Mouse (Mus musculus) brain, embryonic 18.5 days (tissue): ENCODE measurements around the gene Ryr2.
"Not testable (repeated sequence)": the region's sequence is repeated elsewhere in the genome, so short reads cannot be mapped to it uniquely, and the experiment has no call there.

ENCODE experiments used
- DNase-seq: peaks from one replicate; pipeline ENCODE4 v3.0.0-alpha.2; 2012; ENCODE audit warnings: low read depth, low spot score

Ryr2 gene

DNA sequence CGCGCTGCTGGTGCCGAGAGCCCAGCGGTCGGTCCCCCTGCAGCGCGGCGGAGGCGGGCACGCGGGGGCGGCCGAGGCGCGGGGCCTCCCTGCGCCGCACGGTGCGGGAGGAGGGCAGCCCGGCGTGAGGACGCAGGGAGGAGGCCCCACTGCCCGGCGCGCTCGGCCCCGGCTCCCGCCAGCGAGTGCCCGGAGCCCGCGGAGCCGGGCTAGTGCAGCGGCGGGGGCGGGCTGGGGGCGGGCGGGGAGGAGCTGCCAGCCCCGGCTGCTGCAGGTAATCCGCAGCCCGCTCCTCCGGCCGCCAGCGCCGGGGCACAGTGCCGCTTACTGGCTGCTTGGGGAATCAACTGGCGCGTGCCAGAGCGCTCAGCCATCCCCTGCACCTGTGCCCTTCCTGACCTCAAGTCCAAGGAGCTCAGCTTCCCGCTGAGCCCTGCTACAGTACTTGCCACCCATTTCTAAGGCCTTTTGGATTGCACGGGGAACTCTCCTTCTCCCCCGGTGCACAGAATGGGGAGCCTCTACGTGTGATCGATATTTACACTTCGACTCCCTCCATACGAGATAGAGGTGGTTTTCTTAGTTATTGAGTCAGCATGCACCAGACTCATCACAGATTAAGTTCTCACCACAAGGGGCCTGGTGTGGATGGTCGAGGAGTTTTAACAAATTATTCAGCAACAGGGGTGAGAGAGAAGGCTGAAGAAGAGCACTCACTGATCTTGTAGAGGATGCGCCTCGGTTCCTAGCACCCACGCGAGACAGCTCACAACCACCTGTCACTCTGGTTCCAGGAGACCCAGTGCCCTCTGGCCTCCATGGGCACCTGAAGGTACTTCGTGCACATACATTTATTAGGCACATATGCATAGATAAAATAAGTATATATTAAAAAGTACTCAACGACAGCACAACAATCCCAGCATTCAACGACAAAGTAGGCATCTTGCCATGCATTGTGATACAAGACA, at the start of gene Ryr2:
Gene Ryr2, minus strand, starts transcription at position 284 of the 971 bp plus-strand sequence.
- DNase-seq: no peak

DNA sequence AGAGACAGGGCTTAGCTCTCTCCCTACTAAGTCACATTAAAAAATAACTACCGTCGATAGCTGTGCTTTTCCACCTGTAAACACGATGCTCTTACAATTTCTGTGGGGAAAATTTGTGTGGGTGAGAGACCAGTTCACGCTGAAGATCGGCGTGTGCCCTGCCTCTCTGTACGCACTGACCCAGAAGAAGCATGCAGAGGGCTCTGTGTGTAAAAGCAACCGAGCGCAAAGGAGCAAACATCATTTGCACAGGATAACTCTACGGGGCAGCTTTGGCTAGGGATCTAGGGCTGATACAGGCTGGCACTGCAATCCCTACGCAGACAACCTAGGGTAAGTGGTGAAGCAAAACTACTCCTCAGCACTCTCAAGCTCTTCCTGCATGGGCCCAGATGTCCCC, 47.2 kb upstream of the Ryr2 start:
- no peak for DNase-seq

DNA sequence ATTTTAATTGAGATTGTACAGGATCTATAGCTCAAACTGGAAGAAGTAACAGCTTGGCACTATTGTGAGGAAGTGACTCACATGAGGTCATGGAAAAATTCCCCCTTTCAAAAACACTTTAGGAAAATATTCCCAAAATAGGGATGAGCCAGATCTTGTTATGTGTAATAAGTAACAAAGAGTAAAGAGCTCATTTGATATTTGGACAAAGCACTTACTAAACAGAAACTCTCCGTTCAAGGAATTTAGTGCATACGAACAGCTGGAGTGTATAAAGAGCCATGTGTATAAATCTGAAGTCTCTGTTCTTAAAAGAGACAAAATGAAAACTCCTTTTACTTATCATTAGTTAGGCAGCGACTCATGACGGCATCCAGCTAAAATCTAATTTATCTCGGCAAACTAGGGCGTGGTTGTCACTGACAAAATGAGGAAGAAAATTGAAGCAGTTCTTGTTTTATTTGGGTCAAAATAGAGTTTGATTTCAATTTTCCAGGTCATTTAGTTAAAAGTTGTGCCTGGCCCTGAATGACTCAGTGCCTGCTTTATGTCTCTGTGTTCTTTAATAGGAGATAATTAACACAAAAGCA, 40.3 kb upstream of the Ryr2 start:
- no peak for DNase-seq

DNA sequence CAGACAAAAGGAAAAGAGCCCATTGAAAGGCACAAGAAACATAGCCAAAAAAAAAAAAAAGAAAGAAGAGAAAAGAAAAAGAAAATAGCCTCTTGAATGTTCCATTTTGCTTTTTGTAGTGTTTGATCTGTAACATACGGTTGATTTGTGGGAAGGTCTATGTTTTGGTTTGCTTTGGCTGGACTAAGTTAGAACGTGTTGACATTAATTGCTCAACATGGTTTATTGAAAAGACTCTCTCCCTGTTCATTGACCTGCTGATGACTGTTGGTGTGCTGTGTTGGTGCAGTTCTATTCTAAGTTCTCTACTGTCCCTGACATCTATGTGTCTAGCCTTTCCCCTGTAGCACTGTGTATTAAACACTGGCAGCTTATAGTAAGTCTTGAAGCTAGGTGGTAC, 39.7 kb upstream of the Ryr2 start:
- DNase-seq: no peak

DNA sequence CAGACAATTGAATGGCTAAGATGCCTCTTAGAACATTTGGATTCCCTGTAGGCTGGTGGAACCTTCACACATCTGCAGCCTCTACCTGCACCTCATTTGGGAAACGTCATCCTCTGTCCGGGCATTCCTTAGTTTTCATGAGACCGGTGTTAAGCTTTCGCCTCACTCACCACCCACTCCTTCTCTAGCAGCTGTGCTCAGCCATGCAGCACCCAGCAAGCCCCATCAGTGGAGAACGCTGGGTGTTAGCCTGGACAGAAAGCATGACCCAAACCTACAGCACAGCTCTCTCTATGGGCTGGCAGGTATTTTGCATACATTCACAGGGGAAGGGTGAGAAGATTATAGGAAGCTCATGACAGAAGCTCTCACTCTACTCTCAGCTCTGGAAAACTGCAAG, 36.6 kb upstream of the Ryr2 start:
- no peak for DNase-seq

DNA sequence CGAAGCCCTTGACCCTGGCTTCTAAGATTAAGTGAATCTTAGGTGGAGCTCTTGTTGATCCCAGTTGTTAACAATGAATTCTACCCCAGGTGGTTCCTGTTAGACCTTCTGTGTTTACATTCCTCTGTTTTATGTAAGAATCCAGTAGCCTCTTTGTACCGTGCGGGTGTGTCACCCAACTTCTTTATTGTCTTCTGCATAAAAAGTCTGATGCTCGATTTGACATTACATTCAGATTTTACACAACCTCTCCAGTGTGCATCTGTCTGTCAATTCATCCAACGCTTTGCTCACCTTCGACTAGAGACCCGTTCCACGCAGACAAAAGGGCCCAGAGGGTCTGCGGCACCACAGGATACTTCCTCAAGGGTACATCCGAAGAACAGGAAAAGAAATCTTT, 29.7 kb upstream of the Ryr2 start:
- not testable (repeated sequence) for DNase-seq

DNA sequence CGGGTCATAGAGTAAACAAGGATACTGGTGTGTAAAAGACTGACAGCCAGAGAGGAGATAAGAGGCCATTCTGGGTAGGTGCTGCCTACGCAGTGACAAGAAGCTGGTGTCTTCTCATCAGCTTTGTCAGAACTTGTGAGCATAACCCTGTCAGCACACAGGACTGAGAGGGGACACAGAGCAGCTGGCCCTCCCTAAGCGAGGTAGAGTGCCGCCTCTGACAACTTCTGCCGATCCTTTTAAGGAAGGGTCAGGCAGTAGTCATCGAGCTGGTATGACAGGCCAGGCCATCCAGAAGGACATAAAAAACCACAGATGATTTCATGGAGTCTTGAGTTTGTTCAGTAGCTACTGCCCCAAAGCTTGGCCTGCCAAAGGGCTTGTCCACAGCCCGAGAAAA, 26.8 kb upstream of the Ryr2 start:
- no peak for DNase-seq

DNA sequence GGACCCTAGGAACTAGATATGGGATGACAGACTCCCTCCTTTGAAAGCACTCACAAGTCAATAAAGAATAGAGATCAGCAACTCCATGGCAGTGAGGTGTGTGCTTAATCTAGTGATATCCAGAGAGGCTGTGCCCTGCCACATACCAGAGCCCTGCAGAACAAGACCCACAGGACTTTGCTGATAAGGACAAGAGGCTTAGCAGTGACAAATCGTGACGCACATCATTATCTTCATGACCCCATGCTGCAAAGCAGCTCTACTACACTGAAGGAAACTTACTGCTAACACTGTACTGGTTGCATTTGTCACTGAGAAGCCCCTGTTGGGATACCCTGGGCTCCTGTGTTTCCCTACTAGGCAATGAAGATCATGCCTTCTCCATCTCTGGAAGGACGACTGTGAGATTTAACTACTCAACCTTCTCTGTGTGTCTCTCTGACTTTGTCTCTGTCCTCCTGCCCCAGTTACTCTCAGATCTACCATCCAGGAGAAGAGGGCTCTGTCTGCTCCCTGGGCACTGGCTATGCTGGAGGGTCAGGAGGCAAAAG, 25.5 kb upstream of the Ryr2 start:
- no peak for DNase-seq

DNA sequence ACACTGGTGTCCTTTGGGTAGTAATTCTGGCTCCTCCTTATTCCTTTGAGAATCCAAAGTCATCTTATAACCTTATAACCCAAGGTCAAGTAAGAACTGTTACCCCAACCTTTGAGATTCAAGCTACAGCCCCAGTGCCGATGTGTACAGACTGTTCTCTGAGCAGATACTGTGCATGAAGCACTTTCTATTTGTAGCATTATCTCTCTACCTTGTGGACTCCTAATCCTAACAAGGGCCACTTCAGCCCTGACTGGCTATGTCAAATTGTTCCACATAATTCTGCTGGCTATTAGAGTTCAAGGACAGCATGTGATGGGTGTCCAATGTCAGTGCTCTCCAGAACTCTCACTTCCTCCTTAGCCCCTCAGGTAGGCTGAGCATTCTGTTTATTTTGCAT, 22.4 kb upstream of the Ryr2 start:
- DNase-seq: no peak

DNA sequence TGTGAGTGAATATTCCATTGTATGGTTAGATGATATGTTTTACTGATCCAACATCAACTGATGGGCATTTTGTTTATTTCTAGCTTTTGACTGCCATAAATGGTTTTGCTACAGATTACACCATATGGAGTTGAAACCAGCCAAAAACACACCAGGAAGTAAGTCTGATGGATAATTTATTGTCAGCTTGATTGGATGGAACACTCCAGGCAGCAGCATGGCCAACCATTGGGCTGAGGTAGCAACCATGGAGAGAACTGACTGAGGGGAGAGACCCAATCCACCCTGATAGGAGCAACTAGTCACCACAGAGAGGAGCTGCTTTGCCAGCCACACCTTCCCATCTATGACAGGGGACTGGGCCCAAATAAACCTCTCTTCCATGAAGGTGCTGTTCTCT, 19.4 kb upstream of the Ryr2 start:
- no peak for DNase-seq

DNA sequence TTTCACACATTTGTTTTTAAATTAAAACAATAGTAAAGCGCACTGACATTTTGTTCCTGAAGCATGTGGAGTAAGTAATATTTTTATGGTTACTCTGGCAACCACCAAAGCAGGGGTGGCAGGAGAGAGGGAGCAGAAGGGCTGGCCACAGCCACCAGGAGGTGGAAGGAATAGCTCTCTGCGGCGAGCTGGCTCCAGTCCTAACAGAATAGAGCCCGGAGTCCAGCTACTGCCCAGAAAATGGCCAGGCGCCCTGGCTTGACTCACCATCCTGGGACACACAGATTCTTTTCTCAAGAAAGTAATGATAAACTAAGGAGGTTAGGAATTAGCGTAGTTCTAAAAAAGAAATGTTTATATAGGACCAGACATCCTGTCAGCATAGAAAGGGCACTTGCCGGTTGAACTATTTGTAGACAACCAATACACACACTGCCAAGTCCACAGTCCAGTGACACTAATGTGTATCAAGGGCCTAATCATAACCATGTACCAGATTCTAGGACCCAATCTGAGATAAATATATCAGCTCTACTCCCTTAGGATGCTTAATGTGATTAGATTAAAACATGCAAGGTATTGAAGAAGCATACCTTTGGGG, 18.3 kb upstream of the Ryr2 start:
- DNase-seq: no peak

DNA sequence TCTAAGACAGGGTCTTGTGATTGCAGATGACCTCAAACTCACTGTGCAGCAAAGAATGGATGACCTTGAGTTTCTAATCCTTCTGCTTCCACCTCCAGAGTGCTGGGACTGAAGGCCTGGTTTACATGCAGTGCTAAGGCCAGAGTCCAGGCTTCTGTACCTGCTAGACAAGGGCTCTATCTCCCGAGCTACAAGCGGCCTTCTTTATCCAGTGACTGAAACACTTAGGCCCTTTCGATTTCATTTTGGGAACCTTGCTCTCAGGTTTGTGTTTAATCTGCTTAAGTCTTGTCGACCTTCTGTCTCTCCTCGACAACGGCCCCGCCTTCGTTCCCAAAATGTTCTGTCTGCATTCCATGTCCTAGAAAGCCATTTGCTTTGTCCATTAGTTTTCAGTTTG, 8.8 kb upstream of the Ryr2 start:
- DNase-seq: no peak

DNA sequence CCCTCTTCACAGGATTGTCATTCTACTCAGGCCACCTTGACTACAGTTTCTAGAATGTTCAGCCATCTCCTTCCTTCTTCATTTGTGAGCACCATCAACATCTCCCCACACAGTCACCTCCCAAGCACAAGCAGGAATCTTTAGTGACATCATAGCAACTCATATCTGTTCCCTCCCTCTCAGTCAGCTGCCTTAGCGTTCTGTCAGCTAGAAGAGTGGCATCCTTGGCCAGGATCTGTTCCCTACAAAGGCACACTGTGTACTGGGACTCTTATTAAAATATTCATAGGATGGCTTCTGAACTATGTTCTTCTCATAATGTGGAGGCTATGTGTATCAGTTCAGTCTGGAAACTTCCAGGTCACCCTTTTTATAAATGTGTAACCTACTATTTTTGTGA, 8.1 kb upstream of the Ryr2 start:
- no peak for DNase-seq

DNA sequence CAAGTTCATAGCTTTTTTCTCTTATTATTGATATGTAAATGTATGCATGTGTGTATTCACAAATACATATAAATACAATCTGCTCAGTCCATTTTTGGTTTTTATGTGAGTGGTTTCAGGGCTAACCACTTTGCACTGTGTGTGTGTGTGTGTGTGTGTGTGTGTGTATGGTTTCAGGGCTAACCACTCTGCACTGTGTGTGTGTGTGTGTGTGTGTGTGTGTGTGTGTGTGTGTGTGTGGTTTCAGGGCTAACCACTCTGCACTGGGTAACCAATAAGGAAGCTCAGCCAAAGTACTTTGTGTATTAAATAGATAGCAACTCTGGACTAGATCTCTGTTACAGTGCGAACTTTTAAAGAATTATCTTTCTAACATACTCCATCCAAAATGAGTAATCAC, 2.2 kb upstream of the Ryr2 start:
- DNase-seq: no peak

DNA sequence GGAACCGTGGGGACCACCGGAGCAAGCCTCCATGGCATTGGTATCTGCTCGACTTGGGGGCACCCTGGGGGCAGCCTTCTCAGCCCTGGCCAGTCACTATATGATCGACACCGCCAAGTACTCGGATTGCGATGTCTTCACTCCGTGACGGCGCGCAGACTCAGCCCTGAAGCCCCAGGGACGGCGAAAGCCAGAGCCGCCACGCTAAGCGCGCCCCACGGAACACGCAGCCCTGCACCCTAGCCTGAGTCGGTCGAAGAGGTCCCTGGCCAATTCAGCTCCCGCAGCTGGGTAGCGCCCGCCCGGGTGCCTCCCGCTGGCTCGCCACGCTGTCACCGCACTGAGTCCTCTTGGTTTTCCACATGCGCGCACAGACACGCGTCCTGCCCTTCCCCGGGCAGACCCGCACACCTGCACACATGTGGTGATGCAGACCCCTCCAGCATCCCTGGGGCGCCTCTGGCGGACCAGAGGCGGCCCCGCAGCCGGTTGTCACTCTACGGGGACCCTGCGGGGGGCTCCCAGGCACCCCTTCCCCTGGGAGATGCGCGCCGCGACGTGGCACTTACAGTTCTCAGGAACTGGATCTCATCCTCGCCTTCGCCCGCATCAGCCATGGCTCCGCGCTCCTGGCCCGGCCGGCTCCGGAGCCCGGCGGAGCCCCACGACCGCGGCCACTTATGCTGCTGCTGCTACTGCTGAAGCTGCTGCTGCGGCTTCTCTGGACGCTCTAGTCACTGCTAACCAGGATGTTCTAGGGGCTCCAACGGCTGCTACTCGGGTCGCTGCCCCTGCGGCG, 716 bp downstream of the Ryr2 start:
- DNase-seq: no peak

DNA sequence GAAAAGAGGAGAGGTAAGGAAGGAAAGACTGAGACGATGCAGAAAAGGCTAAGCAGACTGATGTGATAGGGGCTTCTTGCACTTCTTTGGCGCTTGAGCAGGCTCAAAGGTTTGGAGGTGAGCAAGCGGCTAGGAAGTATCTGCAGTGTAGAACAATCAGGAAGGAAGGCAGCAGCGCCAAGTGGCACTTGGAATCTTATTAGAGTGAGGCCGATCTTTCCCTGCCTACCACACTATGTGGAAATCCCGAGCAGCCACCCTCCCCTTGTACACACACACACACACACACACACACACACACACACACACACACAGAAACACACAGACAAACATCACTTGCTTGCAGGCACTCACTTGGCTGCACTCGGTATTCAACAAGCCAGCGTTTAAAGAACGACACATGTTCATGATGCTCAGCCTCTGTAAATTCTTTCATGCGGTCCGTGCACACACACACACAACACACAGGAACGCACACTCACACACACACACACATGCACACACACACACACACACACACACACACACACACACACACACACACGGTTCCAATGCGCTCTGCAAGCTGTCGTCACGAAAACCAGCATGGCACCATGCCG, 1.4 kb downstream of the Ryr2 start:
- no peak for DNase-seq

DNA sequence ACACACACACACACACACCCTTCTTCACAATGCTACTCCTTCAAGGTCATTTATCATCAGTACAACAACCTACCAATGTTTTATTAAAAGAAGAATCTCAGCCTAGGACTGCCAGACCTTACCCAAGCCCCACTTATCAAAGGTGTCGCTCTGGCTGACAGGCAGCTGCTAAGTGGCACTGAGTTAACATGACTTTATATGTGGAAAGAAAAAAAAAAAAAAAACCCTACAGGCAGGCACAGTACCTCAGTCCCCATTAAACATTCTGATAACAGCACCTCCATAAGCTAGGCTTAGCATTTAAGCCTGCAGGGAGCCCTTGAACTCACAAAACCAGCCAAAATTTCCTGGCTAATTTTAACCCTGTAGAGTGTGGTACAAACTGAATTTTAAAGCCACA, 2.4 kb downstream of the Ryr2 start:
- DNase-seq: no peak

DNA sequence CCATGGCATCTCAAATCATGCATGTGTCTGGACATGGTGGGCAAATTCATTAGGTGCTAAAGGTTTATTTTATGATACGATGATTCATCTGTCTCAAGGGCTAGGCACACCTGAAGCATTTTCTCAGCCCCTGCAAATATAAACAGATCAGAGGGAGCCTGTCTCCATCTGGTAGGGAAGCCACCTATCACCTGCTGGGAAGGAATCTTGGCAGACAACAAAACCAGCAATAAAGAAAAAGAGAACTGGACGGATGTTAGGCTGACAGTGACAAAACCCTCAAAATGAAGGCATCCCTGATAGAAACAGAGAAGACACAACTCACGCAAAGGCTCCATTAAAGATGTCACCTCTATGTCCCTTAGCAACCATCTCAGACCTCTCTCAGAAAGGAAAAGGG, 3.7 kb downstream of the Ryr2 start:
- no peak for DNase-seq

DNA sequence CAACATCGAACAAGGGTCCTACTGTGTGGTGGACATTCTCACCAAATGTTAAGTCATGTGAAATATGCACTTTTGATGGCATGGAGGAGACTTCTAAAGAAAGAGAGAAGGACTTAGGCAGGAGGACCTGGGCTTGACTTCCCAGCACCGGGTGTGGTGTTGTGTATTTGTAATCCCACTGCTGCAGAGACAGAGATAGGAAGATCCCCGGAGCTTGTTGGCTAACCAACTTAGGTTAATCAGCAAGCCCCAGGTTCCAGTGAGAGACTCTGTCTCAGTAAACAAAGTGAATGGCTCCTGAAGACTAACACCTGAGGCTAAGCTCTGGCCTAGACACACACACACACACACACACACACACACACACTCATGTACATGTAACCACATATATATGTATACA, 7.3 kb downstream of the Ryr2 start:
- DNase-seq: no peak

DNA sequence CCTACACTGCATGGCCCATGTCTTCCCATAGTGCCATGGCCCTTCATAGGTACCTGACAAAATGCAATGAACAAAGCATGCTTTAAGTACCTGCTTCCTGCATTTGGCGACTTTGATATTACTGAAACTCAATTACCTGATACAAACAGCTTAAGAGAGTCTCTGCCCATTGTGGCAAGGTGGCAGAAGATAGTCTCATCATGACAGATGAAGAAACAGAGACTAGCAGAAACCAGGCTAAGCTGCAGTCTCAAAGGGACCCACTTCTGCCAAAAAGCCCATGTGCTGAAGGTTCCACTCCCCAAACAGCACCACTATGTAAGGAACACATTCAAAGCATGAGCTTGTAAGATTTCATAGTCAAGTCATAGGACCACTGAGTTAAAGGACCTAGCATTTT, 7.8 kb downstream of the Ryr2 start:
- DNase-seq: no peak

DNA sequence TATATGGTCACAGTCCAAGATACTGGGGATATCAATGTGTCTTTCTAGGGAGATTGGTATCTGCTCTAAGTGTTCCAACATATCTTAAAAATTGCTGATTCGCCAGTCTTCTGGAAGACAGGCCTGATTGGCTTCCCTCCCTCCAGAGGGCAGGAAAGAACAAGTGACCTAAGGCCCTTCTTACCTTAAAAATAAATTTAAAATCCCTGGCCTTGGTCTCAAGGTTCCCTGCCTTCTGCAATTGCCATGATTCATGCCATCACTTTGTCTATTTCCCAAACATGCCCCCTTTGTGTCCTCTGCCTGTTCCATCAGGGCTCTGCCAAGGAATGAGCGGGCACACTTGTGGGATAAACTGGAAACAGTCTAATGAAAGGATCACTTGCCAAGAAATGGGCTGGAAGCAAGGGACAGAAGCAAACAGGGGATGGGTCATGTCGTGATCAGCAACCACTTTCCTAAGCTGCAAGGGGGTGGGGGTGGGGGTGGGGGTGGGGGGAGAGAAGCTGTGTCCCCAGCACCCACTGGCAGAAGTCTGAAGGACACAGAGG, 10.3 kb downstream of the Ryr2 start:
- no peak for DNase-seq
